Mouse (Mus musculus) MEL-GATA-1-ER (cell line): ENCODE data around the gene Slc25a23.
A peak's percentile ranks its signal among the peaks of the same experiment; 100 is the strongest.

Source experiments
- DNase-seq: peaks from one replicate; pipeline ENCODE4 v3.0.0-alpha.2; 2012; ENCODE audit warnings: low read depth; ENCODE audit errors: extremely low read depth

Gene Slc25a23

GRCm38 (mm10) chr17:57019693-57020092 is 40.0 kb downstream of the Slc25a23 start:
- DNase-seq: no peak

- no peak for DNase-seq
These were observed 47.3 kb downstream of the Slc25a23 start for GRCm38 (mm10) chr17:57012245-57012795.

DNA sequence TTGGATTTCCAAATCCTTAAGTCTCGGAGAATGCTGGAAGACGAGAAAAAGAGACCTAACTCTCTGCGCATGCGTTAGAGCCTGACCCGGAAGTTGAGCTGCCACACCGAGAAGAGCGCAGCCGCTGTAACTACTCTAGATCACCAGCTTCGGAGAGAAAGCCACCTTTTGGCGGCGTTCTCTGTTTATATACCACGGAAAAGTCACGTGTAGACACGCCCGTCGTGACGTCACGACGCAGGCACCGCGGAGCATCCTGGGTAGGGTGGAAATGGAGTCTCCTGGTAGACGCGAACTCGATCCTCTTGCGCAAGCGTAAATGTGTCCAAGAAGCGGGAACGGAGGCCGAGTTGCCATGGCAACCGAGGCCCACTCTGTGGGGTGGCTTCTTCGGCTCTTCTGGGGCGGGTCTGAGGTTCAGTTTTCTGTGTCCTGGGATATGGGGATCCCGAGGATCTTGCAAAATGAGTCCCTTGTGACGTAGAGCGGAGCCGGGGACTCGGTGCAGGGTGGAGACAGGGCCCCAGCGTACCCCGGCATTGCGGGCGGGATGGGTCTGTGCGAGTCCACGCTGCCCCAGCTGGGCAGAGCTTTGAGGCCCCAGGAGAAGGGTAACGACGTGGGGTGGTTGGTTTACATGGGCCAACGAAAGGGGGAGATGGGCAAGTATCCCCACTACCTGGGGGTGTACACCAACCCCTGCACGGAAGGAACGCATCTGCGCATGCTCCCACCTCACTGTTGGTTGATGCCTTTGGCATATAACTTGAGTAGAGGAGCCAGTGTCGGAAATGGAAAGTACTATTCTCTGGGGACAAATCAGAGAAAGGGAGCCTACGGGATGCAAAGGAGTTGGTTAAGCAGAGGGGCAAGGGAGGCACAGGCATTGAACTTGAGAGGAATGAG is 48.2 kb downstream of the Slc25a23 start, which contains the start of the genes Gtf2f1 and Gm17949:
Gtf2f1 (minus strand) TSS at position 53 of the 906 bp plus-strand sequence.
Gm17949 (plus strand) TSS at position 234 of the 906 bp plus-strand sequence.
- DNase-seq: peak; percentile 96

GRCm38 (mm10) chr17:57010911-57011235 is 48.8 kb downstream of the Slc25a23 start:
- no peak for DNase-seq

DNA sequence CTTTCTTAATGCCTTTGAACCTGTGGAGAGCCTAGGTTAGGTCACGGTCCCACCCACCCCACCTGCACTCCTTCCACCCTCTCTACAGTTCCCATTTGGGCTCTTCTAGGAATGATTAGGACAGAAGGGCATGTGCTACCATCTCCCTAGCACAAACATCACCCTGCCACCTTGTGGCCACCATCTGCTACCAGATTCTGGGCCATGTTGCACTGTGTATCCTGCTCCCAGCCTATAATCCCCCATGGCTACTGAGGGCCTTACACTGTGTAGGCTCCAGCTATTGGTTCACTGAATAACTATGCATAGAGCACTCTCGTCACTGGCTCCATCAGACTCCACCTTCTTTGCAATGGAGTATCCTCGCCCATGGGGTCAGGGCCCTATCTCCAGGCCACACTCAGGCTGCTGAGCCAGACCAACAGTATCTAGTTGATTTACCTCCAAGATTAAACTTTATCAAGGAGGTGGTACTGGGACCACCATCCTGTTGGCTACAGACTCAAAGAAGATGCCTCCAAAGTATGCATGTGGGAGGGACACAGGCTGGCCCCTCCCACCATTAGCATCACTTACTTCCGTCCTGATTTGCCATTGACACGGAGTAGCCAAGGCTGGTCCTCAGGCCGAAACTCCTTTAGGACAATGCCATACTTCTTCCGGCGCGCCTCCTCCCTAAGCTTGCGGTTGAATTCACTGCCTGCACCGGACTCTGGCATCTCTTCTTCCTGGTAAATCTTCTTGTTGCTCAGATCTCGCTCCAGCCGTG is 52.3 kb downstream of the Slc25a23 start:
- no peak for DNase-seq

GRCm38 (mm10) chr17:57003994-57004393 is 55.7 kb downstream of the Slc25a23 start:
- DNase-seq: peak; percentile 32

- DNase-seq: no peak
These were observed 58.4 kb downstream of the Slc25a23 start for GRCm38 (mm10) chr17:57001228-57001627.

DNA sequence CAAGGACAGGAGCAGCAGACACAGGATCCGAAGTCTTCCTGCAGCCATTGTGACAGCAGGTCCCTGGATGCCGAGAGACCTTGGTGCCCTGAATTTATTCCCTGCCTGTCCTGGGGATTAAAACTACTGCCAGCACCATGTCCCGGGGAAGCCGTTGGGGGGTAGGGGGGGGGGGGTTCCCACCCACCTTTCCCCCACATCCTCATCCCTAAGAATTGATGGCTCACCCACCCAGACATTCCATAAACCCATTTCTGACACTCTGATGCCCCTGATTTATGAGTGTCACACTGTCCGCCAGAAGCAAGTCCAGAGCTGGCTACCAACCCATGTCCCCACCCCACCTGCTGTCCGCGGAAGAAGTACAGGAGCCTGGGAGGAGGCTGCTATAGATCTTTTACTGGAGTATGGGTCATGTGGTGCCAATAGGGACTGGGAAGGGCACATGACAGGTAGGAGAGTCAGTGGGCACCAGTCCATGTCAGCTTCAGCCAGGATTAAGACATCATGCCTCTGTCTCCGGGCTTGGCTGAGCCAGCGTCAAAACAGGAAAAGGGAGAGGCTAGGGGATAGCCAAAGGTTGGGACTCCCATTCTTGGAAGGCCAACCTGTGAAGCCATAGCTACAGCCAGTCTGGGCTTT is 59.6 kb downstream of the Slc25a23 start, which contains the start of gene Pspn:
Pspn (minus strand) TSS at position 51 of the 642 bp plus-strand sequence.
- DNase-seq: no peak

GRCm38 (mm10) chr17:56999414-56999813 is 60.2 kb downstream of the Slc25a23 start:
- DNase-seq: no peak

DNA sequence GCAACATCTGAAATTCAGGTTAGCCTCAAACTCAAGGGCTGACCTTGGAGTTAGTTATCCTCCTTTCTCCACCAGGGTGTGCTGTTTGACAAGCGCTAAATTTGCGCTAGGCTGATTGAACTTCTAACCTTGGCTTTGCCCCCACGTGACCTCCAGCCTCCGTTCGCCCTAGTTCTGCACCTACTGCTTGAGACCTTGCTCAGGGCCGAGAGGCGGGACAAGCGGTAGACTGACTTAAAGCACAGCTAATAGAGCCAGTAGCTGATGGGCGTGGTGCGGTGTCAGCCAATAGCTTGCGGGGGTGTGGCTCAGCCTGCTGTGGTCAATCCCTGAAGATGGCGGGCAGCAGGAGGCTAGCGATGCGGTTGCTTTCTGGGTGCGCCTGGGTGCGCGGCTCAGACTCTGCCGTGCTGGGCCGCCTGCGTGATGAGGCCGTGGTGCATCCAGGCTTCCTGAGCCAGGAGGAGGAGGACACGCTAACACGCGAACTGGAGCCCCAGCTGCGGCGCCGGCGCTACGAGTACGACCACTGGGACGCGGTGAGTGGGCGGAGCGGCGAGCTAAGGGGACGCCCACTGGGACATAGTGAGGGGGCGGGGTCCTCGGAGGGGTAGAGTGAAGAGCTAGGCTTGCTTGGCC is 62.5 kb downstream of the Slc25a23 start, which contains the start of gene Alkbh7:
Alkbh7 (plus strand) TSS at position 311 of the 639 bp plus-strand sequence.
- peak; percentile 98 for DNase-seq

GRCm38 (mm10) chr17:56996506-56996905 is 63.2 kb downstream of the Slc25a23 start:
- no peak for DNase-seq

GRCm38 (mm10) chr17:56995046-56995445 is 64.6 kb downstream of the Slc25a23 start:
- no peak for DNase-seq
